Mouse (Mus musculus): ENCODE measurements around the gene Tfdp1. TPM values are rescaled to one million over a fixed set of nuclear protein-coding genes. Genes with fewer than 3 reads are reported as not detected.
A peak's percentile ranks its signal among the peaks of the same experiment; 100 is the strongest.

The Tfdp1 gene
- 169 TPM for polyA plus RNA-seq (2021)

DNA sequence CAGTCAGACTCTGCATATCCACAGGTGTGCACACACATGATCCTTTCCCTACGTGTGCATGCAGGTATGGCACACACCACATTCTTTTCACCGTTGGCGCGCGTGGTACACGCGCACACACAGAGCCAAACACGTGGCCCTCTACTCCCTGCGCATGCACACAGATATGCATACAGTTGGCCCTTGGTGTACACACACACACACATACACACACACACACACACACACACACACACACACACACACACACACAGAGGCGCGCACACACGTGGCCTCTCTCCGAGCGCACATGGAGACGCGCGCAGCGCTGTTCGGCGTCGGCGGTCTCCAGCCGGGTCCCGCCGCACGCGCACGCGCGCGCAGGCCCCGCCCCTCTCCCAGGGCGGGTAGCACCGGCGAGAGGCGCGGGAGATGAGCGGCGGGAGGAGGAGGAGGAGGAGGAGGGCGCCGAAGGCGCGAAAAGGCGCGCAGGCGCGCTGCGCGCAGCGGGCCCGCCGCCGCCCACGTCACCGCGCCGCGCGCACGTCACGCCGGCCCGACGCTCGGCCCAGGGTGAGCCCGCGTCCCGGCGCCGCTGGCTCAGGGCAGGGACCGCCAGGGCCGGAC is at the start of gene Tfdp1:
Tfdp1 (plus strand) TSS at position 497 of the 606 bp plus-strand sequence.
- DNase-seq (ENCODE audit: low read depth, low spot score) (no peak), ATAC-seq (peak; percentile 83)
- no peaks in the 10 kb centered on the region for H3K27me3 ChIP-seq
- in situ Hi-C loops (cut with MboI; ENCODE audit: low pct_unique_long_range_greater_than_20kb), result no loop called here
- ChIA-PET CTCF (no interaction called here), POLR2A (no interaction called here)
- TF ChIP-seq CTCF (IDR thresholded peaks at IDR 0.05), result no peak

DNA sequence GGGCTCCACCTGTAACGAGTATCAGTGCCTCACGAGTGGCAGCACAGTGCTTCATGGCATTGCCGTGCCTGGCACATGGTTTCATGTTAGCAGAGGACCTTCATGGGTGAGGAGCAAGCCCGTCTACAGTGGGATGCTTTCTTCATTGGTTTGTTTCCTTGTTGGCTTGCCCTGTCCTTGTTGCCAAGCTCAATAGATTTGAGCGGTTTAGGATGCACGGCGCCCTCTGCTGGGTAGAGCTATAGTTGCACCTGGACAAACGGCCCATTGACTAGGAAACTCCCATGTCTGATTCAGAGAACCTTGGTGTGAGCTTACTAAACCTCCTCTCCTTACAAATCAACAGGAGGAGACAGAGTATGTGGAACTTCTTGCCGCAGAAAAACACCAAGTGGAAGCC is 46.2 kb upstream of the Tfdp1 start:
- no peak for DNase-seq (ENCODE audit: low read depth, low spot score)
- in situ Hi-C loops (cut with MboI; ENCODE audit: low pct_unique_long_range_greater_than_20kb), result no loop called here
- ChIA-PET POLR2A (interaction anchor here (0.9 kb wide), 1 partner anchor 20 kb away, joined by 5 read pairs; no protein-coding TSS in a partner anchor), CTCF (interaction anchor here (0.6 to 1.6 kb wide), 3 partner anchors 13 to 105 kb away, joined by 3 to 5 read pairs (median 3); no protein-coding TSS in a partner anchor)
- no peak for ATAC-seq
- TF ChIP-seq CTCF (IDR thresholded peaks at IDR 0.05), result no peak
- no peaks in the 10 kb centered on the region for H3K27me3 ChIP-seq

DNA sequence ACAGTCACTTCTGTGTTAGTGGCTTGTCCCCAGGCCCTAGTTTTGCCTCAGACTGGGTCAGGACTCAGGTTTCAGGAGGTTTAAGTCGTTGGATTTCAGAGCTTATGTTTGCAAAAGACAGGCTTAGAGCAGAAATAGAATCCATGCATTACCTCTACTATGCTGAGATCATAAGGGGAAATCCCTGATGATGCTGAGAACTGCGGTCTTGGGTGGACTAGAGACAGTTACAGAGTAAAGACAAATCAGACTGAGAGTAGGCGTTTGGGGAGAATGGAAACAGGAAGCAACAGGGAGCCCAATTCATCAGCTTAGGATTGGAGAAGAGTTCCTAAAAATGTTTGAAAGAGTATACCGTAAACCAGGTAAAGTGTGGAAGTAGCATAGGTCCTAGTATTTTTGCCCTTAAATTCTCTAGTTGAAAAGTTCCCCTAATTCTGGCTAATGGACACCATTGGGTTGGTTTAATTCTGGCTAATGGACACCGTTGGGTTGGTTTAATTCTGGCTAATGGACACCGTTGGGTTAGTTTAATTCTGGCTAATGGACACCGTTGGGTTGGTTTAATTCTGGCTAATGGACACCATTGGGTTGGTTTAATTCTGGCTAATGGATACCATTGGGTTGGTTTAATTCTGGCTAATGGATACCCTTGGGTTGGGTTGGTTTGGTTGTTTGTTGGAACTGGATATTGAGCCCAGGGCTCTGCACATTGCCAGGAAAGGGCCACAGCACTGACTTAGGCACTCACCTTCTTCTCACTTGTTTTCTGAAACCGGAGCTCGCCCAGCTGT is 44.7 kb upstream of the Tfdp1 start:
- no peaks in the 10 kb centered on the region for H3K27me3 ChIP-seq
- no peak for DNase-seq (ENCODE audit: low read depth, low spot score)
- ATAC-seq, result no peak
- ChIA-PET CTCF (interaction anchor here (0.6 kb wide), 1 partner anchor 315 kb away, joined by 3 read pairs; no protein-coding TSS in a partner anchor), POLR2A (no interaction called here)
- no peak for TF ChIP-seq CTCF (IDR thresholded peaks at IDR 0.05)
- in situ Hi-C loops (cut with MboI; ENCODE audit: low pct_unique_long_range_greater_than_20kb), result no loop called here

DNA sequence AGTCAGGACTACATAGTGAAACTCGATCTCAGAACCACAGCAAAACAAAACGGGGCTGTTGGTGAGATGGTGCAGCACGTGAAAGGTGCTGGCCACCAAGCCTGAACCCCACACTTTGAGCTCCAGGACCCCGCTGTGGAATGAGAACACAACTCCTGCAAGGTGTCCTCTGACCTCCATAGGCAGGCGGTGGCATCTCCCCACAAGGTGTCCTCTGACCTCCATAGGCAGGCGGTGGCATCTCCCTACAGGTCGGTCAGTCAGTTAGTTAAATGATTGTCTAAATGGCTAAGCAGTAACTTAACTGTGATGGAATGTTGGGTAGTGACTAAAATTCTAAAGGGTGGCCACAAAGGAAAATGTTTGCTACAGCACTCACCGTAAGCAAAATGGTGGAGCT is 39.0 kb upstream of the Tfdp1 start:
- ChIA-PET CTCF (interaction anchor here (1.1 to 1.2 kb wide), 2 partner anchors 9 to 24 kb away, joined by 3 read pairs; no protein-coding TSS in a partner anchor), POLR2A (no interaction called here)
- no peak for ATAC-seq
- no peak for TF ChIP-seq CTCF (IDR thresholded peaks at IDR 0.05)
- DNase-seq (ENCODE audit: low read depth, low spot score), result no peak
- H3K27me3 ChIP-seq, result no peaks in the 10 kb centered on the region
- in situ Hi-C loops (cut with MboI; ENCODE audit: low pct_unique_long_range_greater_than_20kb), result no loop called here

DNA sequence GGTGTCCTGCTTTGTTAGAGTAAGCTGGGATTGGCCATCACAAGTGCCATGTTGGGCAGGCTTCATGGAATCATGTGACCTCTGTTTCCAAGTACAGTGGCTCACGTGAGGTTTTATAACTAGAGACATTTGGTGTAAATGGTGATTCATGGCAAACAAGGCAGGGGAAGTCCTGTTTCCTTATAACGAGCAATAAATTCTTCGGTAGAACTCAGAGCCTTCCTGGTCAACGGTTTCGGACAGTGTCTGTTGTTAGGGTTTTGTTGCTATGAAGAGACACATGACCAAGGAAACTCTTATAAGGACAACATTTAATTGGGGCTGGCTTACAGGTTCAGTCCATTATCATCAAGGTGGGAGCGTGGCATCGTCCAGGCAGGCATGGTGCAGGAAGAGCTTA is 37.5 kb upstream of the Tfdp1 start:
- in situ Hi-C loops (cut with MboI; ENCODE audit: low pct_unique_long_range_greater_than_20kb), result no loop called here
- no peak for DNase-seq (ENCODE audit: low read depth, low spot score)
- POLR2A ChIA-PET, result no interaction called here
- ATAC-seq, result no peak
- no peak for TF ChIP-seq CTCF (IDR thresholded peaks at IDR 0.05)
- H3K27me3 ChIP-seq, result no peaks in the 10 kb centered on the region
- CTCF ChIA-PET, result no interaction called here

DNA sequence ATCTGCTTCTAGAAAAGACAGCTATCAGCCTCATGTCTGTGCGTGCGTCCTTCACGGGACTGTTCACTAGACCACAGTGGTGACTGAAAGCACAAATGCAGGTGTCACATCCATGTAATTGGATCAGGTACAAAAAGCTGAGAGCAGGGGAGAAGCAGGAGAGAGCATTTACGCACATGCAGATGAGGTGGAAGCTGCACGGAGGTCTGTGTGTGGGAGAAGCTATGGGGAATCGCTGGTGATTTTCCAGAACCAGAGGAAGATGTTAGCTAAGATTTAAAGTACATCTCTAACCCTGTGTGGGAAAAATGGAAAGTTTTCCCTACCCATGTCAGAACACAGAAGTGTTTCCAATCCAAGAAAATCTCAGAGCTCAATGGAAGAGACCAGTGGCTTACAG is 33.1 kb upstream of the Tfdp1 start:
- no peaks in the 10 kb centered on the region for H3K27me3 ChIP-seq
- DNase-seq (ENCODE audit: low read depth, low spot score) (no peak), ATAC-seq (no peak)
- in situ Hi-C loops (cut with MboI; ENCODE audit: low pct_unique_long_range_greater_than_20kb), result no loop called here
- CTCF ChIA-PET, result interaction anchor here (0.9 to 2.1 kb wide), 4 partner anchors 9 to 22 kb away, joined by 3 to 5 read pairs (median 4); no protein-coding TSS in a partner anchor
- TF ChIP-seq CTCF (IDR thresholded peaks at IDR 0.05), result no peak
- POLR2A ChIA-PET, result no interaction called here

DNA sequence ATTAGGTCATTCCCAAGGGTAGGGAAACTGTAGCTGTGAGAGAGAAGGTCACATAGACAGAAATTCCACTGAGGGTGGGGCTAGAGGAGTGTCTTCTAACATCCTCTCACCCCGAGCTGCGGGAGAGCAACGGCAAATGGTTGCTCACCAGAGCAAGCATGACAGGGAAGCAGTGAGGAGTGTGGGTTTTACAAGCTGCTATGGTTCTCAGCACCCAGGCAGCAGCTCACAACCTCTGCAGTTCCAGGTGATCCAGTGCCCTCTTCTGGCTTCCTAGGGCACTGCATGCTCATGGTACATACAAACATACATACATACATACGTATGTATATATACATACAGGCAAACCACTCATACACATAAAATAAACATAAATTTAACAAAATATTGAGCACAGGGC is 32.7 kb upstream of the Tfdp1 start:
- CTCF ChIA-PET, result interaction anchor here (0.9 to 2.1 kb wide), 4 partner anchors 9 to 22 kb away, joined by 3 to 5 read pairs (median 4); no protein-coding TSS in a partner anchor

DNA sequence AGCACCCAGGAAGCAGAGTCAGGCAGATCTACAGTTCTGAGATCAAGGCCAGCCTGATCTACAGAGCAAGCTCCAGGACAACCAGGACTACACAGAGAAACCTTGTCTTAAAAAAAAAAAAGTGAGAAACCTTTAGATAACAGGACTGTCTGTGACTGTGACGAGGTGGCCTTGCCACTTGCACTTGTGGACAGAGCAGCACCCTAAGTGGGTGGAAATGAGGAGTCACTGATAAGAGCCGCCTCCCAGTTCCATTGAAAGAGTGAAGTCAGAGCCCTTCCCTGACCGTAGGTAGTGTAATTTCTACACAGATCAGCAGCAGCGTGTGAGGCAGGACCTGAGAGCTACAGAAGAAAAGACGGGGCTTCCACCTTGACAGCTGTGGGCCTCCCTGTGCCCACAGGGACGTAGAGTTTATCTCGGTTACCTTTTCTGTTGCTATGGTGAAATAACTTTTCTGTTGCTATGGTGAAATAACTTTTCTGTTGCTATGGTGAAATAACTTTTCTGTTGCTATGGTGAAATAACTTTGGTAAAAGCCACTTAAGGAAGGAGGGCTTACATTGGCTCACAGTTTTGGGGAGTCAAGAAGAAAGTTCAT is 32.1 kb upstream of the Tfdp1 start:
- no peak for DNase-seq (ENCODE audit: low read depth, low spot score)
- ATAC-seq, result no peak
- H3K27me3 ChIP-seq, result no peaks in the 10 kb centered on the region
- ChIA-PET CTCF (interaction anchor here (0.9 to 2.1 kb wide), 4 partner anchors 9 to 21 kb away, joined by 3 to 5 read pairs (median 4); no protein-coding TSS in a partner anchor), POLR2A (no interaction called here)
- no peak for TF ChIP-seq CTCF (IDR thresholded peaks at IDR 0.05)
- in situ Hi-C loops (cut with MboI; ENCODE audit: low pct_unique_long_range_greater_than_20kb), result no loop called here

More for the DNA sequence above, 32.7 kb upstream of the Tfdp1 start:
- POLR2A ChIA-PET, result no interaction called here
- ATAC-seq (no peak), DNase-seq (ENCODE audit: low read depth, low spot score) (no peak)
- TF ChIP-seq CTCF (IDR thresholded peaks at IDR 0.05), result no peak
- in situ Hi-C loops (cut with MboI; ENCODE audit: low pct_unique_long_range_greater_than_20kb), result no loop called here
- H3K27me3 ChIP-seq, result no peaks in the 10 kb centered on the region

DNA sequence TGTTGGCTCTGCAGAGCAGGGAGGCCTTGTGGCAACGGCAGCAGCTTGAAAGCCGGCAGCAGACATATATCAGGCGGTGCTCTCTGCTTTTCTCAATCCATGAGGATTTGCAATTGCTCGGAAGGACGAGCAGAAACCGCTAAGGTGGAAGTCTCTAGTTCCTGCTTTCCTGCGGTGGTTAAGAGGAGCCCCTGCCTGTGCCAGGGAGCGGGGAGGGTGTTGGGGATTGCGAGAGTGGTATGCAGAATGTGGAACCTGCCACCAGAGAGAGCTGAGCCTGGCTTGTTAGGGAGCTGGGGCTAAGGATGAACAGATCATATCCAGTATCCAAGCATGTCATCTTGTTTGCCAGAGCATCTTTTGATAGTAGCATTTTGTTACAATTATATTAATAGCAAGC is 31.6 kb upstream of the Tfdp1 start:
- in situ Hi-C loops (cut with MboI; ENCODE audit: low pct_unique_long_range_greater_than_20kb), result no loop called here
- ATAC-seq (no peak), DNase-seq (ENCODE audit: low read depth, low spot score) (no peak)
- no peak for TF ChIP-seq CTCF (IDR thresholded peaks at IDR 0.05)
- CTCF ChIA-PET, result no interaction called here
- H3K27me3 ChIP-seq, result no peaks in the 10 kb centered on the region
- POLR2A ChIA-PET, result no interaction called here

DNA sequence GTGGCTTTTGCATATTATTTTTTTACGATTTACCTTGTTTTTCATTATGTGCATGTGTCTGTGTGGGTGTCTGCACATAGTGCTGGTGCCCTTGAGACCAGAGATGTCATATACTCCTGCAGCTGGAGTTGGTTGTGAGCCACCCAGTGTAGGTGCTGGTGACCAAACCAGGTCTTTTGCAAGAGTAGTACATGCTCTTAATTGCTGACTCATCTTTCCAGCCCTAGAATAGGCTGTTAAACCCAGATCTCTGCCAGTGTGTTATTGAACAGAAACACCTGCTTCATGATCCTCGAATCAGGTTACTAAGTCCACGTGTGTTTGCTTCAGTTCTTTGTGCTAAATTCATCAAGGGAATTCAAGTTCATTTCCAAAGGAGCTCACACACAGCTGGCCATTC is 23.6 kb upstream of the Tfdp1 start:
- no peaks in the 10 kb centered on the region for H3K27me3 ChIP-seq
- CTCF ChIA-PET, result interaction anchor here (0.8 to 1.8 kb wide), 2 partner anchors 9 to 12 kb away, joined by 3 to 7 read pairs; no protein-coding TSS in a partner anchor
- TF ChIP-seq CTCF (IDR thresholded peaks at IDR 0.05), result no peak
- ATAC-seq (no peak), DNase-seq (ENCODE audit: low read depth, low spot score) (no peak)
- POLR2A ChIA-PET, result no interaction called here
- in situ Hi-C loops (cut with MboI; ENCODE audit: low pct_unique_long_range_greater_than_20kb), result no loop called here

DNA sequence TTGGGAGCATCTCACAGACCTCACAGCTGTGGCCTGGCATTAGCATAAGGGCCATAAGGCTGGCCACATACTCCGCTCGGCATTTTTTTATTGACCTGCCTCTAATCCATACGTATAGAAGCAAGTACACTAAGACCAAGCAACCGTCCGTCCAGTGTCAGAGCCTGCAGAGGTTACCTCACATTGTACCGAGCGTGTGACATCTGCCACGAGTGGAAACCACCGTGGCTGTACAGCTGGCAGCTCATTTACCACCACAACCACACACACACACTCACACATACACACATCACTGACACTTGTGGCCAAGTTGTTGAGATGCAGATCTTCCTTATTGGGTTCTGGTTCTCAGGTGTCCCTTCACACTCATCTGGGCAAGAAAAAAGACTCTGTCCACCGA is 21.9 kb upstream of the Tfdp1 start:
- ChIA-PET CTCF (no interaction called here), POLR2A (no interaction called here)
- no peak for TF ChIP-seq CTCF (IDR thresholded peaks at IDR 0.05)
- DNase-seq (ENCODE audit: low read depth, low spot score) (no peak), ATAC-seq (no peak)
- in situ Hi-C loops (cut with MboI; ENCODE audit: low pct_unique_long_range_greater_than_20kb), result no loop called here
- no peaks in the 10 kb centered on the region for H3K27me3 ChIP-seq

Data from Patski (cell line).